Mouse (Mus musculus): ENCODE results near the gene Pmepa1.

Gene Pmepa1

GRCm38 (mm10) chr2:173276409-173276808, at the start of gene Pmepa1:
TSS of gene Pmepa1 (minus strand) at chr2:173276533.
- no peak for DNase-seq (ENCODE audit: extremely low read depth, low read depth, low spot score)

- peak; percentile 18 for DNase-seq (ENCODE audit: extremely low read depth, low read depth, low spot score)
Measured at GRCm38 (mm10) chr2:173321754-173322153, 45.4 kb upstream of the Pmepa1 start.

- DNase-seq (ENCODE audit: extremely low read depth, low read depth, low spot score) = no peak
Measured at GRCm38 (mm10) chr2:173321194-173321593, 44.9 kb upstream of the Pmepa1 start.

- no peak for DNase-seq (ENCODE audit: extremely low read depth, low read depth, low spot score)
Measured at GRCm38 (mm10) chr2:173314291-173314690, 38.0 kb upstream of the Pmepa1 start.

- peak; percentile 2 for DNase-seq (ENCODE audit: extremely low read depth, low read depth, low spot score)
Measured at GRCm38 (mm10) chr2:173308486-173308885, 32.2 kb upstream of the Pmepa1 start.

GRCm38 (mm10) chr2:173307984-173308383, 31.7 kb upstream of the Pmepa1 start:
- DNase-seq (ENCODE audit: extremely low read depth, low read depth, low spot score) = no peak

- DNase-seq (ENCODE audit: extremely low read depth, low read depth, low spot score) = no peak
Measured at GRCm38 (mm10) chr2:173307561-173307960, 31.2 kb upstream of the Pmepa1 start.

GRCm38 (mm10) chr2:173306734-173307525, 30.6 kb upstream of the Pmepa1 start:
- DNase-seq (ENCODE audit: extremely low read depth, low read depth, low spot score) = no peak

GRCm38 (mm10) chr2:173305011-173305410, 28.7 kb upstream of the Pmepa1 start:
- DNase-seq (ENCODE audit: extremely low read depth, low read depth, low spot score) = no peak

- DNase-seq (ENCODE audit: extremely low read depth, low read depth, low spot score) = no peak
Measured at GRCm38 (mm10) chr2:173300663-173301630, 24.6 kb upstream of the Pmepa1 start.

GRCm38 (mm10) chr2:173296408-173296807, 20.1 kb upstream of the Pmepa1 start:
- no peak for DNase-seq (ENCODE audit: extremely low read depth, low read depth, low spot score)

- DNase-seq (ENCODE audit: extremely low read depth, low read depth, low spot score) = no peak
Measured at GRCm38 (mm10) chr2:173293042-173293441, 16.7 kb upstream of the Pmepa1 start.

- DNase-seq (ENCODE audit: extremely low read depth, low read depth, low spot score) = no peak
Measured at GRCm38 (mm10) chr2:173292551-173292950, 16.2 kb upstream of the Pmepa1 start.

- no peak for DNase-seq (ENCODE audit: extremely low read depth, low read depth, low spot score)
Measured at GRCm38 (mm10) chr2:173290981-173291380, 14.6 kb upstream of the Pmepa1 start.

- DNase-seq (ENCODE audit: extremely low read depth, low read depth, low spot score) = no peak
Measured at GRCm38 (mm10) chr2:173289928-173290327, 13.6 kb upstream of the Pmepa1 start.

- no peak for DNase-seq (ENCODE audit: extremely low read depth, low read depth, low spot score)
Measured at GRCm38 (mm10) chr2:173285816-173286538, 9.6 kb upstream of the Pmepa1 start.

GRCm38 (mm10) chr2:173284771-173285170, 8.4 kb upstream of the Pmepa1 start:
- DNase-seq (ENCODE audit: extremely low read depth, low read depth, low spot score) = no peak

- no peak for DNase-seq (ENCODE audit: extremely low read depth, low read depth, low spot score)
Measured at GRCm38 (mm10) chr2:173282191-173282590, 5.9 kb upstream of the Pmepa1 start.

- DNase-seq (ENCODE audit: extremely low read depth, low read depth, low spot score) = peak; percentile 78
Measured at GRCm38 (mm10) chr2:173281021-173281937, 4.9 kb upstream of the Pmepa1 start.
